Mouse (Mus musculus) megakaryocyte, embryonic 14.5 days (primary cell): ENCODE measurements around the gene Psmd12. TPM values are rescaled to one million over a fixed set of nuclear protein-coding genes. Genes with fewer than 3 reads are reported as not detected.

Experiments
- H3K27me3 ChIP-seq: replicated peaks from 2 replicates; pipeline ENCODE3; 2012; ENCODE audit warnings: inconsistent platforms
- H3K36me3 ChIP-seq: replicated peaks from 2 replicates; pipeline ENCODE3; 2012; ENCODE audit warnings: low read length, inconsistent platforms, mixed read lengths
- H3K4me1 ChIP-seq: 2 replicates; pipeline ENCODE4 v1.6.1; 2012; ENCODE audit warnings: inconsistent platforms
- H3K4me3 ChIP-seq: replicated peaks from 2 replicates; pipeline ENCODE3; 2012; ENCODE audit warnings: moderate library complexity, mild to moderate bottlenecking, inconsistent platforms
- H3K9me3 ChIP-seq: 2 replicates; pipeline ENCODE4 v1.6.1; 2012; ENCODE audit warnings: inconsistent platforms
- FLI1 ChIP-seq: IDR thresholded peaks from 2 replicates; pipeline ENCODE4 v1.6.1; 2012; ENCODE audit warnings: low read length, inconsistent platforms, mixed read lengths
- GATA1 ChIP-seq: IDR thresholded peaks from 3 replicates; pipeline ENCODE4 v1.6.1; 2012; ENCODE audit warnings: mixed read lengths, low read length, inconsistent platforms, borderline replicate concordance
- polyA plus RNA-seq: library from polyadenylated mRNA; stranded (reverse); fragments of >175 nt; gene quantifications from 2 replicates; pipeline ENCODE4 v1.2.3, GENCODE M21; 2012; ENCODE audit warnings: low replicate concordance; ENCODE audit not compliant: insufficient read depth

Psmd12 gene
- 5.1 and 28.0 TPM in 2 replicates for polyA plus RNA-seq

GRCm38 (mm10) chr11:107479053-107479861, at the start of gene Psmd12:
TSS of gene Psmd12 (plus strand) at chr11:107479484.
- Histone ChIP-seq H3K4me3 (peak within 1 kb of the TSS; percentile 100), H3K27me3 (no peaks in the 10 kb centered on the region)
- TF ChIP-seq FLI1, result peak; percentile 88; the same call in 1 of the 2 replicates
- TF ChIP-seq GATA1, result no peak

GRCm38 (mm10) chr11:107431197-107431965, 47.9 kb upstream of the Psmd12 start:
- TF ChIP-seq GATA1 (no peak), FLI1 (no peak)
- Histone ChIP-seq H3K4me3 (no peak overlapping the region), H3K27me3 (no peaks in the 10 kb centered on the region), H3K9me3 (peaks cover 7% of the 10 kb centered on the region; the same call in 1 of the 2 replicates), H3K36me3 (peaks cover 64% of the 10 kb centered on the region), H3K4me1 (peaks cover 74% of the 10 kb centered on the region)

More at GRCm38 (mm10) chr11:107479053-107479861, at the start of gene Psmd12:
- peaks cover 41% of the 10 kb centered on the region for H3K4me1 ChIP-seq
- peaks cover 14% of the 10 kb centered on the region for H3K36me3 ChIP-seq
- no peaks in the 10 kb centered on the region for H3K9me3 ChIP-seq

- H3K4me1 ChIP-seq, result peaks cover 74% of the 10 kb centered on the region
- no peaks in the 10 kb centered on the region for H3K27me3 ChIP-seq
- H3K36me3 ChIP-seq, result peaks cover 53% of the 10 kb centered on the region
- TF ChIP-seq FLI1 (no peak), GATA1 (no peak)
- peaks cover 7% of the 10 kb centered on the region; the same call in 1 of the 2 replicates for H3K9me3 ChIP-seq
- H3K4me3 ChIP-seq, result no peak overlapping the region
Measured at GRCm38 (mm10) chr11:107435776-107436449, 43.4 kb upstream of the Psmd12 start.

- TF ChIP-seq FLI1 (no peak), GATA1 (no peak)
- Histone ChIP-seq H3K4me1 (peaks cover 70% of the 10 kb centered on the region), H3K27me3 (no peaks in the 10 kb centered on the region), H3K9me3 (peaks cover 7% of the 10 kb centered on the region; the same call in 1 of the 2 replicates), H3K4me3 (no peak overlapping the region), H3K36me3 (peaks cover 54% of the 10 kb centered on the region)
Measured at GRCm38 (mm10) chr11:107437723-107438122, 41.6 kb upstream of the Psmd12 start.

- no peak for TF ChIP-seq FLI1
- TF ChIP-seq GATA1, result no peak
- no peak overlapping the region for H3K4me3 ChIP-seq
- peaks cover 54% of the 10 kb centered on the region for H3K36me3 ChIP-seq
- peaks cover 7% of the 10 kb centered on the region; the same call in 1 of the 2 replicates for H3K9me3 ChIP-seq
- H3K27me3 ChIP-seq, result no peaks in the 10 kb centered on the region
- H3K4me1 ChIP-seq, result peaks cover 70% of the 10 kb centered on the region
Measured at GRCm38 (mm10) chr11:107438140-107438539, 41.1 kb upstream of the Psmd12 start.

- Histone ChIP-seq H3K4me1 (peaks cover 90% of the 10 kb centered on the region), H3K36me3 (peaks cover 46% of the 10 kb centered on the region), H3K27me3 (no peaks in the 10 kb centered on the region), H3K4me3 (no peak overlapping the region), H3K9me3 (no peaks in the 10 kb centered on the region)
- TF ChIP-seq GATA1, result no peak
Measured at GRCm38 (mm10) chr11:107441050-107441449, 38.2 kb upstream of the Psmd12 start.

GRCm38 (mm10) chr11:107443121-107444095, 35.9 kb upstream of the Psmd12 start:
- Histone ChIP-seq H3K36me3 (peaks cover 34% of the 10 kb centered on the region), H3K4me3 (no peak overlapping the region), H3K27me3 (no peaks in the 10 kb centered on the region), H3K9me3 (no peaks in the 10 kb centered on the region), H3K4me1 (peaks cover 89% of the 10 kb centered on the region)
- TF ChIP-seq FLI1 (no peak), GATA1 (no peak)

- H3K27me3 ChIP-seq, result no peaks in the 10 kb centered on the region
- no peak for TF ChIP-seq GATA1
- no peak for TF ChIP-seq FLI1
- no peaks in the 10 kb centered on the region for H3K9me3 ChIP-seq
- no peak overlapping the region for H3K4me3 ChIP-seq
- H3K36me3 ChIP-seq, result peaks cover 28% of the 10 kb centered on the region
- peaks cover 94% of the 10 kb centered on the region for H3K4me1 ChIP-seq
Measured at GRCm38 (mm10) chr11:107445683-107446082, 33.6 kb upstream of the Psmd12 start.
